Mouse (Mus musculus) left cerebral cortex, adult 2 months (tissue): ENCODE results near the gene Taar6. TPM values are rescaled to one million over a fixed set of nuclear protein-coding genes. Genes with fewer than 3 reads are reported as not detected.

Experiments
- DNase-seq, 2 experiments: peaks; one replicate each; pipeline ENCODE4 v3.0.0; 2021 to 2022; ENCODE audit warnings: low spot score in 2 of 2, mixed read lengths in 1 of 2; ENCODE audit errors: extremely low spot score in 1 of 2
- H3K27ac ChIP-seq: fragments of 200-600 bp; 2 replicates; pipeline ENCODE4 v1.8.1; 2022
- H3K4me3 ChIP-seq: fragments of 200-600 bp; 2 replicates; pipeline ENCODE4 v1.8.1; 2022
- CTCF ChIP-seq: fragments of 200-600 bp; IDR thresholded peaks from 2 replicates; pipeline ENCODE4 v1.8.1; 2022; ENCODE audit warnings: antibody characterized with exemption, mild to moderate bottlenecking, moderate library complexity
- intact Hi-C: fragments of 180-260 bp; cut with DNase I; formaldehyde crosslinking; loops from one replicate; pipeline ENCODE4 v1.15.1; 2025
- long read RNA-seq, 2 experiments: library from polyadenylated mRNA; stranded (forward); transcript quantifications; one replicate each; pipeline ENCODE4 v2.0.0; 2021; ENCODE audit warnings: borderline mapping rate in 2 of 2
- total RNA-seq, 2 experiments: library from RNA; stranded (reverse); gene quantifications; 2 replicates each; pipeline ENCODE4 v1.2.3; 2021

Taar6 gene
- not detected for total RNA-seq
- long read RNA-seq, experiment 1, result 0 reads
- long read RNA-seq, experiment 2, result 0 reads

DNA sequence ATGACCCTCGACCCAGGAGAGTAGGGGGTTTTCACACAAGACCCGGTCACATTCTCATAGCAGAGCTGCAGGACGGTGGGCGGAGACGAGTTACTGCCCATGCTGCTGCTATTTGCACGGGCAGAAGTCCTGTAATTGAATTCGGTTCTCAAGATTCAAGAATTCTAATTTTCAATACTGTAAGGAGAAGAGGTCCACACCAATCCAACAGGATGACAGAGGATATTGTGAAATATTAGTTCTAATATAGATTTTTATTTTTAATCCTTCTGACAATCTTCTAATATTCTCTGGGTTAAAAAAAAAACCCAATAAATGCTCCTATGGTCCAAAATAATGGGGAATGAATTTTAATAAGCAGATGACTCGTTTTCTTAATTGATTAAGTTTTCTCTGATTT lies at the start of gene Taar6:
TSS of gene Taar6 (minus strand) at position 101 of the 400 bp plus-strand sequence.
- intact Hi-C loops, result no loop called here
- no peak for TF ChIP-seq CTCF

DNA sequence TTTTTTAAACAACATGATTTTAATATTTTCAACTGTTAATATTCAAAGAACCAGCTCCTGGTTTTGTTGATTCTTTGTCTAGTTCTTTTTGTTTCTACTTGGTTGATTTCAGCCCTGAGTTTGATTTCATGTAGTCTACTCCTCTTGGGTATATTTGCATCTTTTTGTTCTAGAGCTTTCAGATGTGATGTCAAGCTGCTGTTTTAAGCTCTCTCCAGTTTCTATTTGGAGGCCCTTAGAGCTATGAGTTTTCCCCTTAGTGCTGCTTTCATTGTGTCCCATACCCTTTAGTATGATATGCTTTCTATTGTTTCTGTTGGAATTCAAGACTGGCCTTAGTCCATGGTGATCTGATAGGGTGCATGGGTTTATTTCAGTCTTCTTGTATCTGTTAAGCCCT lies 45.9 kb upstream of the Taar6 start:
- no peak for TF ChIP-seq CTCF
- intact Hi-C loops, result no loop called here
- Histone ChIP-seq H3K4me3 (no peak overlapping the region), H3K27ac (no peak overlapping the region)
- no peak for DNase-seq

More for the DNA sequence above, at the start of gene Taar6:
- no peak within 1 kb of the TSS for H3K27ac ChIP-seq
- no peak for DNase-seq
- no peak within 1 kb of the TSS for H3K4me3 ChIP-seq

DNA sequence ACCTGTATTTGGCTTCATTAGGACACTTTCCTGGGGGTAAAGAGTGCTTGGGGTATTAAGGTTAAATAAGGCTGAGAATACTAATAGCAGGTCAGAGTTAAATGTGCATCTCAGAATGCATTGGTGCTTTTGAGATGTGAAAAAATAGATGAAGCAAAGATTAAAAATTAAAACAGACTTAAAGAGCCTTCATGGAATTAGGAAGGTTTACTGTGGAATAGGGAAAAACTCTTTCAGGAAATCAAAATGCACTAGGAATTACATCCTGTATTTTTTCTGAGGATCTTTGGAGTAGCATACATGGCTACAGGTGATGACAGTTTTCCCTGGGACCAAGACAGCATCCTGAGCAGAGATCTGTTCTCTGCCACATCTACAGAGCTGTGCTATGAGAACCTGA lies 41.5 kb upstream of the Taar6 start, which contains the start of gene Taar7d:
TSS of gene Taar7d (plus strand) at position 301 of the 400 bp plus-strand sequence.
- intact Hi-C loops, result no loop called here
- no peak within 1 kb of the TSS for H3K27ac ChIP-seq
- no peak for TF ChIP-seq CTCF
- no peak within 1 kb of the TSS for H3K4me3 ChIP-seq
- no peak for DNase-seq

DNA sequence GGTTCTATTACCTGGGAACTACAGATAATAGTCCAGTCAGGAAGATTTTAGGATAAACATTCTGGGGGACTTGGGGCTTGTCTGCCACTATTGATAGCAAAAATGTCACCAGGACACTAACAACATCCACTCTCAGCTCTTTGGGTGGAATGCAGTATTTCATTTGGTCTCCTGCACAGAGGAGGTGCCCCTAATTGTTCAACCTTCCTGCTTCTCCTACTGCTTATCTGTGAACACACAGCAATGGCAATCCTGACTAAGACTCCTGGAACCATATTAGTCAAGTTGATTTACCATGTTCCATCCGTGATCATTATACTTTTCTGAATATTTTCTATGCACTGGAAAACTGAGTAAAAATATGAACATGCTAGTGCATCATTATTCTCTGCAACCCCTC lies 22.7 kb upstream of the Taar6 start:
- intact Hi-C loops, result no loop called here
- TF ChIP-seq CTCF, result no peak
- no peak overlapping the region for H3K27ac ChIP-seq
- no peak for DNase-seq
- H3K4me3 ChIP-seq, result no peak overlapping the region

DNA sequence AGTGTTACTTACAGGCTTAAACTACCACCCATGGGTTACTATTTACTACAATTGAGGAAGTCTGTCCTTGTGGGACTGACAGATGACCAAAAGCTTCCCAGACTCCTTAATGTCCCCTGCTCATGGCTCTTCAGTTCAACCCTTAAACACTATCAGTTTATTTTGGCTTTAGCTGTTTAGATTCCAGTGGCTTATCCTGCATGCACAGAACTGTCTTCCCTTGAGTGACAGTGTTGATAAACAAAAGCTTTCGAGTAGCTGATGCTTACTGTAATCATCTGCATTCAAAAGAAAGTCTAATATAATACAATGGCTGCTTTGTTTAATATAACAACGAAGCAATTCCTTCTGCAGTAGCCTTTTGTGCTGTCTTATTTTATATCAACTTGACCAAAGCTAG lies 21.6 kb upstream of the Taar6 start:
- no peak for TF ChIP-seq CTCF
- Histone ChIP-seq H3K27ac (no peak overlapping the region), H3K4me3 (no peak overlapping the region)
- intact Hi-C loops, result no loop called here
- DNase-seq, result no peak

DNA sequence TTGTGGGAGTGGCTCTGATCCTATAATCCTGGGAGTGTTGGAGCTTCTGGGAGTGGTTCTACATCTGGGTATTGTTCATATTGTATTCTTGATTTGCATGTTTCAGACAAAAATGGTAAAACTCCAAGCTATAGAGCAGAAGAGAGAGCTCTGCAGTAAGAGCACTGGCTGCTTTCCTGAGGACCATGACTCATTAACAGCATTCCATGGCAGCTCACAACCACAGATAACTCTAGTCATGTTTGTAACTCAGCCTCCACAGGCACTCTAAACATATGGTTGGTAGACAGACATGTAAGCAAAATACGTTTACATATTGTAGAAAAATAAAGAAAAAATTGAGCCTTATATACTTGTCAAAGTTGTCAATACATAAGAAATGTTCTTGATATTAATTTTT lies 21.0 kb upstream of the Taar6 start:
- no peak overlapping the region for H3K27ac ChIP-seq
- TF ChIP-seq CTCF, result no peak
- intact Hi-C loops, result no loop called here
- DNase-seq, result no peak
- no peak overlapping the region for H3K4me3 ChIP-seq

DNA sequence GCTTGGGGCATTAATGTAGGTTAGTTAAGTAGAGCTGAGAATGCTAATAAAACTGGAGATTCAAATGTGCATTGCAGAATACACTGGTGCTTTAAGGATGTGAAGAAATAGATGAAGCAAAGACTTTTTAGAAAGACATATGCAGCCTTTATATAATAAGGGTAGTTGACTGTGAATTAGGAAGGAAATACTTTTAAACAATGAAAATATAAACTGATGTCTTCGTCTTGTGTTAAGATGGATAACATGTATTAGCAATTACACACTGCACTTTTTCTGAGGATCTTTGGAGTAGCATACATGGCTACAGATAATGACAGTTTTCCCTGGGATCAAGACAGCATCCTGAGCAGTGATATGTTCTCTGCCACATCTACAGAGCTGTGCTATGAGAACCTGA lies 14.2 kb upstream of the Taar6 start, which contains the start of gene Taar7b:
TSS of gene Taar7b (plus strand) at position 301 of the 400 bp plus-strand sequence.
- no peak for DNase-seq
- no peak for TF ChIP-seq CTCF
- Histone ChIP-seq H3K27ac (no peak within 1 kb of the TSS), H3K4me3 (no peak within 1 kb of the TSS)
- intact Hi-C loops, result no loop called here

DNA sequence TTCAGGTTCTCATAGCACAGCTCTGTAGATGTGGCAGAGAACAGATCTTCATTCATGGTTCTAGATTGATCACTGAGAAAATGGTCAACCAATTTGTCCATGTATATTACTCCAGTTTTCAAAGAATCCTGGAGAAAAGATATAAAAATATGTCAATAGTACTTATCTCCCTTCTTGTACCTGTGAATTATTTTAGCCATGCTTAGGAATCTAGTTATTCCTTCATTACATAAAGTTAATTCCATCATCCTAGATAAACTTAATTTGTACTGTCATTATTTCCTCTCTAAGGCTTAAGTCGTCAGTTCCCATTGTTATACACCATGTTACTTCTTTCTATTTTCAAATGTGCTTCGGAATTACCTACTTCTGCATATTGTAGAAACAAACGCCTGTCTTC lies 7.9 kb upstream of the Taar6 start, which contains the start of gene Taar7a:
TSS of gene Taar7a (minus strand) at position 101 of the 400 bp plus-strand sequence.
- intact Hi-C loops, result no loop called here
- no peak for TF ChIP-seq CTCF
- DNase-seq, result no peak
- Histone ChIP-seq H3K27ac (no peak within 1 kb of the TSS), H3K4me3 (no peak within 1 kb of the TSS)

DNA sequence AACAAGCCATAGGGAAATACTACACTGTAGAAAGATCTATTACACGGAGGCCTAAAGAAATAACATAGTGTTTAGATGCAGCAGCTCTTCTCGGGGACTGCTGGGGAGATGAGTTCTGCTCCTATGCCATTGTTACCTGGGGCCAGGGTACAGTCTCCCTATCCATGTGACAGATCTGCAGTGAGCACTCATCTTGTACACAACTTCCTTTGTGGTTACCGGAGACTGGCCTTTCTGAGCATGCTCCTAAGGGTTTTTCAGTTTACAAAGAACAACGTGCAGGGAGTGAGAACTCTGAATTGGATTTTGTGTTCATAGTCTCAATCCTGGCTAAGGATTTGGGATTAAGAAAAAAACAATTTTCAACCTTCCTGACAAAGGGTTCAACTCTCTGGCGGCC lies 973 bp upstream of the Taar6 start:
- no peak for DNase-seq

DNA sequence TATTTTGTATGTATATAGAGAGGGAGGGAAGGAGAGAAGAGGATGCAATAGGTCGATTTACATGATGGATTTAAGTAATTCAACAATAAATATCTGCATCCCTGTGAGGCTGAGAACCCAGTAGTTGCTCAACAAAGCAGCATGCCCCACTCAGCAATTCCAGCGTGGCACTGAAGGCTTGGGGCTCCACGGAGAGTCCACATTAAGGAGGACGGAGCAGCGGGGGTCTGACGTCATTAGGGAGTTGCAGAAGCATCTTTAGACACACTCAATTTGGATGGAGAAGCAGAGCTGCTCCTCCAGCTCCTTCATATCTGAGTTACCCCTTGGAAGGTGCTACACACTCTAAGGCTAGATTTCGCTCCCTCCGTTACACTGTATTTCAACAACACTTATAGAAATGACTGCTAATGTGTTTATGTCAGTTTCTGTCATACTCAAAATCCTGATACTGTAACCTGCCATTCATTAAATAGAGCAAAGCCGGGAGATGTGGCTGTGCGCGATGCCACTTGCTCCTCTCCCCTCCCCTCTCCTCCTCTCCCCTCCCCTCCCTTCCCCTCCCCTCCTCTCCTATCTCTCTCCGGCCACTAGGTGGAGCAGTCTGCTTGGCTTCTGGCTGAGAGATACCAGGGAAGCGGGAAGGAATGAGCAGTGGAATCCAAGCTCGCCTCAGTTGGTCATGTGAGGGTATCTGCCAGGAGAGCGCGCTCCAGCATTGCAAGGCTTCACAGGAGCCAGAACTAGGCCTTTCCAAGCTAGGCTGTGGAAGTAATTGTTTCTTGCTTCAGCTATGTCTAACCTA lies 6.3 kb downstream of the Taar6 start:
- DNase-seq, result peak; percentile 68 to 70
- TF ChIP-seq CTCF, result peak; percentile 57
- Histone ChIP-seq H3K4me3 (no peak overlapping the region), H3K27ac (no peak overlapping the region)
- intact Hi-C loops, result loop anchor here (1.0 to 10.0 kb wide), 3 partner anchors 101 to 153 kb away; no protein-coding TSS in a partner anchor

More for the DNA sequence above, 973 bp upstream of the Taar6 start:
- TF ChIP-seq CTCF, result no peak
- H3K4me3 ChIP-seq, result no peak overlapping the region
- intact Hi-C loops, result no loop called here
- H3K27ac ChIP-seq, result no peak overlapping the region

DNA sequence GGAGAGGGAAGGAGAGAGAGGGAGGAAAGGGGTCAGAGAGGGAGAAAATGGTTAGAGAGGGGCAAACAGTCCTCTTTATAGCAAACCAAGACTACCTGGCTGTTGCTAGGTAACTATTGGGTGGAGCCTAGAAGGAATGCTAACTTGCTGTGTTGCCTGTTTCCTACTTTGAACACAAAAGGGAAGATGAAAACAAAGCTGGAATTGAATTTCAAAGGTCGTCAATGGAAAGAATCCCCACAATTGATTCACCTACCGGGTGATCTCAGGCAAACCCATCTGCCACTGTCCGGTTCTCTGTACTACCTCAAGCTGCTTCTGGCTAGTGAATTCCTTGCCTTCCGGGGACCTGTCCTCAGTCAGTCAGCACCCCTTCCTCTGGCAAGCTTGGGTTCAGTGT lies 7.5 kb downstream of the Taar6 start:
- intact Hi-C loops, result loop anchor here (5.0 to 10.0 kb wide), 2 partner anchors 137 to 154 kb away; no protein-coding TSS in a partner anchor
- no peak overlapping the region for H3K27ac ChIP-seq
- H3K4me3 ChIP-seq, result no peak overlapping the region
- no peak for TF ChIP-seq CTCF
- DNase-seq, result no peak

DNA sequence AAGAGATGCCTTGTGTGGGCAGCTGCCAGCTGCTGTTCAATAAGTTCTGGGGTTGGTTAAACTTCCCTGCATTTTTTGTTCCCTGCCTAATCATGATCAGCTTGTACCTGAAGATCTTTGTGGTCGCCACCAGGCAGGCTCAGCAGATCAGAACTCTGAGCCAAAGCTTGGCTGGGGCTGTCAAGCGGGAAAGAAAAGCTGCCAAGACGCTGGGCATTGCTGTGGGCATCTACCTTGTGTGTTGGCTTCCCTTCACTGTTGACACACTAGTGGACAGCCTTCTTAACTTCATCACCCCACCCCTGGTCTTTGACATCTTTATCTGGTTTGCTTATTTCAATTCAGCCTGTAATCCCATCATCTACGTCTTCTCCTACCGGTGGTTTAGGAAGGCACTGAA lies 14.2 kb downstream of the Taar6 start:
- intact Hi-C loops, result loop anchor here (10.0 kb wide), 1 partner anchor 144 kb away; no protein-coding TSS in a partner anchor
- no peak for DNase-seq
- TF ChIP-seq CTCF, result no peak
- H3K27ac ChIP-seq, result no peak overlapping the region
- H3K4me3 ChIP-seq, result no peak overlapping the region
